Mouse (Mus musculus) brain, embryonic 14.5 days (tissue): ENCODE data around the gene Ice1.

Experiments used
- CTCF ChIP-seq: fragments of 200-500 bp; IDR thresholded peaks from 2 replicates; pipeline ENCODE4 v1.5.1; 2012; ENCODE audit warnings: inconsistent platforms, mild to moderate bottlenecking, moderate library complexity, borderline replicate concordance; ENCODE audit not compliant: insufficient read depth, insufficient read length; ENCODE audit errors: extremely low read depth
- POLR2A ChIP-seq: fragments of 200-500 bp; IDR thresholded peaks from 2 replicates; pipeline ENCODE4 v1.6.1; 2012; ENCODE audit warnings: mild to moderate bottlenecking, inconsistent platforms, borderline replicate concordance; ENCODE audit not compliant: poor library complexity, insufficient read depth, insufficient read length, severe bottlenecking; ENCODE audit errors: extremely low read depth

DNA sequence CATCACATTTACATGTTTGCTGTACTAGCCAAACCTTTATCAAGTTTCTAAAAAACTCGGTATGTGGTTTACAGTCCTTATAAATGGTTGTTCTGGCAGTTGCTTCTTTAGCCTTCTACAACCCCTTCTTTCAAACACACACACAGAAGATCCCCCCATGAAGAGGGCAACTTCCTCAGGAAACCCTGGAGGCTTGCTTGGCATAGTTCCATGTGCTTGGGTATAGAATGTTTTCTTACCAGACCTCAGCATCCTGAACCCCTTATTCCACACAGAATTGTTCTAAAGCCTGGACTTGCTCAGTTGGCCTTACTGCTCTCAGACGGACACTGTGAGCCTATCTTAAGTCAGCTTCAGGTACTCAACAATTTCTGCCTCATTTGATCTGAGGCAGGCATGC is 24.6 kb downstream of the Ice1 start:
- TF ChIP-seq POLR2A (no peak), CTCF (no peak)
